Mouse (Mus musculus): ENCODE measurements around the gene Egfem1.

- TF ChIP-seq CTCF (conservative IDR thresholded peaks at IDR 0.05 in 1 of 2, IDR thresholded peaks at IDR 0.05 in 1 of 2; ENCODE audit: low read depth in 2 of 2, low read length in 2 of 2) (no peak), POLR2AphosphoS2 (IDR thresholded peaks at IDR 0.05; ENCODE audit: low read depth, low read length) (no peak), POLR2A (IDR thresholded peaks at IDR 0.05; ENCODE audit: low read depth, low read length) (no peak), RCOR1 (conservative IDR thresholded peaks at IDR 0.05; ENCODE audit: low read depth, low read length) (no peak), MAX (IDR thresholded peaks at IDR 0.05; ENCODE audit: low read length) (no peak), USF1 (IDR thresholded peaks at IDR 0.05; ENCODE audit: low read depth, low read length) (no peak), ZKSCAN1 (IDR thresholded peaks at IDR 0.05; ENCODE audit: borderline replicate concordance, low read depth, low read length) (no peak), CHD2 (IDR thresholded peaks at IDR 0.05; ENCODE audit: low read length) (no peak), MXI1 (IDR thresholded peaks at IDR 0.05; ENCODE audit: low read depth, low read length) (no peak), CHD1 (IDR thresholded peaks at IDR 0.05; ENCODE audit: low read depth, low read length) (no peak), MAFK (IDR thresholded peaks at IDR 0.05; ENCODE audit: insufficient replicate concordance, low read length) (no peak), EP300 (IDR thresholded peaks at IDR 0.05; ENCODE audit: low read length) (no peak), BHLHE40 (IDR thresholded peaks at IDR 0.05; ENCODE audit: low read depth, low read length) (no peak), MAZ (IDR thresholded peaks at IDR 0.05; ENCODE audit: low read depth, low read length) (no peak)
Observed at GRCm38 (mm10) chr3:29291633-29292032, 209.8 kb downstream of the Egfem1 start.
